Mouse (Mus musculus) brain, embryonic 14.5 days (tissue): ENCODE data around the gene Mindy4.

Experiments used
- CTCF ChIP-seq: fragments of 200-500 bp; IDR thresholded peaks from 2 replicates; pipeline ENCODE4 v1.5.1; 2012; ENCODE audit warnings: inconsistent platforms, mild to moderate bottlenecking, moderate library complexity, borderline replicate concordance; ENCODE audit not compliant: insufficient read depth, insufficient read length; ENCODE audit errors: extremely low read depth
- POLR2A ChIP-seq: fragments of 200-500 bp; IDR thresholded peaks from 2 replicates; pipeline ENCODE4 v1.6.1; 2012; ENCODE audit warnings: mild to moderate bottlenecking, inconsistent platforms, borderline replicate concordance; ENCODE audit not compliant: poor library complexity, insufficient read depth, insufficient read length, severe bottlenecking; ENCODE audit errors: extremely low read depth

DNA sequence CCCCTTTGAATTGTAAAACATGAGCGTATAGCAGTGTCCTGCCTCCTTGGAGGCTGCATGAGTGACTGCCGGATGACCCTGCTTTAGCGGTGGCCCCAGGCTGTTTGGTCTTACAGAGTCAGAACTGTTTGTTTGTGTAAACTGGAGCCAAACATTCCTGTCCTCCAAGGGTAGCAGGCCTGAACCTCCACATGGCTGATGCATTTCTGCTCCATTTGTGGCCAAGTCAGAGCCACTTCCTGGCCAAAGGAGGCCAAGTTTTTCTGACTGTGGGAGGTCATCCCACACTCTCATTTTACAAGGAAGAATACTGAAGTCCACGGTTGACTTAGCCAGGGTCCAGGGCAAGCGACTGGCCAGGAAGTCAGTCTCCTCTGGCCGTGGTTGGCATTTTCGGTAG lies 23.6 kb upstream of the Mindy4 start:
- TF ChIP-seq CTCF (no peak), POLR2A (no peak)
